Mouse (Mus musculus): ENCODE data around the gene Rnf180. TPM values are rescaled to one million over a fixed set of nuclear protein-coding genes. Genes with fewer than 3 reads are reported as not detected.

Rnf180 gene
- polyA plus RNA-seq, 1 experiment from 2014 or later = 7.0 TPM

DNA sequence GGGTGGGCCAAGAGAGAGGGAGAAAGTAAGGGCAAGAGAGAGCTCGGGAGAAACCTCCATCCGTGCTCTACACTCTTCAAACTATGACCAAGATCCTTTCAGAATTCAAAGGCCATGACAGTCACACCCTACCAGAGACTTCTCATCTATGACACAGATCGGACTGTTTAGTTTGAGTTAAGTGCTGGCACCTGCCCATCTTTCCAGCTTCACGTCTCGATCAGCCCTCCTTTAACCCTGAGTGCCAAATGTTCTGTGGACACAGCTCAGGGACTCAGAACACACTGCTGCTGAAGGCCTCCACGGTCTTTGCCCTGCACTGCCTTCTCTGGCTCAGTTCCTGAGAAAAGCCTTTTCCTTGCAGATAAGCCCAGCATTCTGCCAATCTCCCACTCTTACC lies 27.2 kb downstream of the Rnf180 start:
- ATAC-seq (ENCODE audit: insufficient read depth, low FRiP score, low TSS enrichment) = no peak

DNA sequence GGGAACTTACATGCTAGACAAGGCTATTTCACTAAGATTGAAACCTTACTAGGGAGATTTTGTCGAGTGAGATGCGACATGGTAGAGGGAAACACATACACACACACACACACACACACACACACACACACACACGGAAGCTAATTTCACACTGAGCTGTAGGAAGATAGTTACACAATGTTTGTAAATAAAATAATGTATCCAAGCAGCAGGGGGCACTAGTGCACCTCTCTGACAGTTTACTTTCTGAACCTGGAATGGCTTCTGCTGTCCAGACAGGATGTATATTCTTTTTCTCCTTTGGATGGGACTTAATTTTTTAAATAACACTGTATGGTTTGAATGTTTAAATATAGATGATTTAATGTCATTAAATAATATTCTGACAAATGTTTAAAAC lies 27.9 kb downstream of the Rnf180 start:
- Histone ChIP-seq H3K27me3 (ENCODE audit: control insufficient read depth, insufficient read depth, low read length) (no peaks in the 10 kb centered on the region), H3K4me2 (ENCODE audit: low read depth) (no peak overlapping the region), H3K4me1 (ENCODE audit: control insufficient read depth, insufficient read depth, low read length) (no peaks in the 10 kb centered on the region), H3K4me3 (ENCODE audit: low read depth, low read length) (no peak overlapping the region), H3K27ac (ENCODE audit: low read depth, low read length) (no peak overlapping the region), H3K9ac (ENCODE audit: low read length) (no peak overlapping the region), H3K9me3 (ENCODE audit: control insufficient read depth, low read length) (no peaks in the 10 kb centered on the region), H3K36me3 (ENCODE audit: control insufficient read depth, insufficient read depth, low read length) (no peaks in the 10 kb centered on the region)
- ATAC-seq (ENCODE audit: insufficient read depth, low FRiP score, low TSS enrichment) (no peak; the same call in 1 of the 2 replicates), DNase-seq (ENCODE audit: low spot score) (peak; percentile 33)
- WGBS = 74% methylated on average over 3 of the region's 3 CpGs

More for the DNA sequence above, 27.2 kb downstream of the Rnf180 start:
- H3K27ac ChIP-seq (ENCODE audit: low read depth, low read length) = no peak overlapping the region
- H3K4me2 ChIP-seq (ENCODE audit: low read depth) = no peak overlapping the region
- H3K36me3 ChIP-seq (ENCODE audit: control insufficient read depth, insufficient read depth, low read length) = no peaks in the 10 kb centered on the region
- DNase-seq (ENCODE audit: low spot score) = no peak
- H3K4me3 ChIP-seq (ENCODE audit: low read depth, low read length) = no peak overlapping the region
- H3K9me3 ChIP-seq (ENCODE audit: control insufficient read depth, low read length) = no peaks in the 10 kb centered on the region
- WGBS = 85% methylated on average over 6 of the region's 6 CpGs
- H3K27me3 ChIP-seq (ENCODE audit: control insufficient read depth, insufficient read depth, low read length) = no peaks in the 10 kb centered on the region
- H3K9ac ChIP-seq (ENCODE audit: low read length) = no peak overlapping the region
- H3K4me1 ChIP-seq (ENCODE audit: control insufficient read depth, insufficient read depth, low read length) = no peaks in the 10 kb centered on the region

DNA sequence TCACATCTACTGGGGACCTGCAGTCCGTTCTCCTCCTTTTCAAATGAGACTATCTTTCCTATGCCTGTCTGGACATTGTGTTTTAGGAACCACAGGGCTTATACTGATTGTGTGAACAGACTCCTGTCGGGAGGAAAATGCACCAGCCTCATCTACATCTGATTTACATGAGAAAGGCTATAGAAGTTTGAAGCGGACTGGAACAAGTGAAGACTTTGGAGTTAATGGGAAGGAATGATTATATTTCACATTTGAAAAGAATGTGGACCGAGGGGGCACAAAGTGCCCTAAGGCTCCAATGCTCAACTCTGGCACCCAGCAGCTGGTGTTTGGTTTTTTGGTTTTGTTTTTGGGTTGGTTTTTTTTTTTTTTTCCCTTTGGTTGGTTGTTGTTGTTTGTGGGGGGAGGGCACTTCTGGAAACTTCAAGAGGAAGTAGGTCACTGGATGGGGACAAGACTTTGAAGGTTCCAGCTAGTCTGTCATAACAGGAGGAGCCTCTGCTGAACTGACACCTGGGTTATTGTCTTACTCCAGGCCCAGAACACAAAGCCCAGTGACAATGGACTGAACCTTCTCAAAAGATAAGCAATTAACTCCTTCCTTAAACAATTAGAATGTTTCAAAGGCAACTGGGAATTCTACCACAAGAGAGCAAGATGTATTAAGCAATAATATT lies 37.7 kb downstream of the Rnf180 start:
- H3K9ac ChIP-seq (ENCODE audit: low read length) = no peak overlapping the region
- WGBS = 33% methylated on average over 4 of the region's 4 CpGs
- H3K9me3 ChIP-seq (ENCODE audit: control insufficient read depth, low read length) = no peaks in the 10 kb centered on the region
- no peaks in the 10 kb centered on the region for H3K36me3 ChIP-seq (ENCODE audit: control insufficient read depth, insufficient read depth, low read length)
- no peak overlapping the region for H3K4me3 ChIP-seq (ENCODE audit: low read depth, low read length)
- DNase-seq (ENCODE audit: low spot score) (peak; percentile 36), ATAC-seq (ENCODE audit: insufficient read depth, low FRiP score, low TSS enrichment) (peak; percentile 83)
- no peak overlapping the region for H3K27ac ChIP-seq (ENCODE audit: low read depth, low read length)
- 0 out of 2 replicates have a peak, but pooled peaks cover under 1% of the 10 kb centered on the region for H3K4me1 ChIP-seq (ENCODE audit: control insufficient read depth, insufficient read depth, low read length)
- no peak overlapping the region for H3K4me2 ChIP-seq (ENCODE audit: low read depth)
- H3K27me3 ChIP-seq (ENCODE audit: control insufficient read depth, insufficient read depth, low read length) = no peaks in the 10 kb centered on the region

DNA sequence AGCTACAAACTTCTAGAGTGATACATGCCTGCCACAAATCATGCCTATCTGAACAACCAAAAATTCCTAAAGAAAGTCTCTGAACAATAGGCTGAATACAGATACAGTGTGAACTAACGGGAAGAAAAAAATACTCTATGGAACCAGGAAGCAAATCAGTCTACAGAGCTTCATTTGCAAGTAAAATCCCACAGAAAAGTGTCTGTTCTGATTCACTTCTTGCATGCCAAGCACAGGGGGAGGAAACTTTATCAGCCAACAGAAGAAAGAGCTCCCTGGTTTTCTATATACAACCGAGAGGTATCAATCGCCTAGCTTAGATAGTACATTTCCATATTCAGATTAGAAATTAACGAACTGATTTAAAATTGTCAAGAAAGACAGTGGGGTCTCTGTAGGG lies 43.8 kb downstream of the Rnf180 start:
- Histone ChIP-seq H3K27ac (ENCODE audit: low read depth, low read length) (peak overlapping the region; percentile 69; the same call in 1 of the 2 replicates), H3K4me3 (ENCODE audit: low read depth, low read length) (no peak overlapping the region), H3K36me3 (ENCODE audit: control insufficient read depth, insufficient read depth, low read length) (no peaks in the 10 kb centered on the region), H3K9ac (ENCODE audit: low read length) (no peak overlapping the region), H3K27me3 (ENCODE audit: control insufficient read depth, insufficient read depth, low read length) (no peaks in the 10 kb centered on the region), H3K4me1 (ENCODE audit: control insufficient read depth, insufficient read depth, low read length) (0 out of 2 replicates have a peak, but pooled peaks cover 4% of the 10 kb centered on the region), H3K9me3 (ENCODE audit: control insufficient read depth, low read length) (no peaks in the 10 kb centered on the region), H3K4me2 (ENCODE audit: low read depth) (no peak overlapping the region; the same call in 1 of the 2 replicates)
- ATAC-seq (ENCODE audit: insufficient read depth, low FRiP score, low TSS enrichment) (0 out of 2 replicates have a peak, but pooled peaks have one; percentile 17), DNase-seq (ENCODE audit: low spot score) (no peak)
- WGBS = 51% methylated on average over 4 of the region's 4 CpGs

DNA sequence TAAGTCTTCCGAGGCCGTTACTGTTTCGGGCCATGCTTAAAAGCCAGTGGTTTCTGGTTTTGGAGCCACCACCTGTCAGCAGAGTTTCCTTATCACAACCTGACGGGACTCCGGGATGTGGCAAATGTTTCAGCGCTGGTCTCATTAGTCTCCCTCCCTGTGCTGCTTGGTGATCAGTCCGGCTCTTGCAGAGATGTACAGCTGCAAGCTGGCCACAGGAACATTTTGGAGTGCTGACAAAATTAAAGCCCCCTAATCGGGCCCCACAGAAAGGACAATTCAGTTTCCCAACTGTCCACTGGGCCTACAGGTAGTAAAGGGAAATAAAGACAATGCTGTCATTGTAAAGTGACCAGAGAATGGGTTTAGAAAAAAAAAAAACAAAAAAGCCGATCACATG lies 44.4 kb downstream of the Rnf180 start:
- Histone ChIP-seq H3K27me3 (ENCODE audit: control insufficient read depth, insufficient read depth, low read length) (no peaks in the 10 kb centered on the region), H3K9me3 (ENCODE audit: control insufficient read depth, low read length) (no peaks in the 10 kb centered on the region), H3K4me2 (ENCODE audit: low read depth) (no peak overlapping the region; the same call in 1 of the 2 replicates), H3K4me1 (ENCODE audit: control insufficient read depth, insufficient read depth, low read length) (0 out of 2 replicates have a peak, but pooled peaks cover 4% of the 10 kb centered on the region), H3K9ac (ENCODE audit: low read length) (peak overlapping the region; percentile 10; the same call in 1 of the 2 replicates), H3K36me3 (ENCODE audit: control insufficient read depth, insufficient read depth, low read length) (no peaks in the 10 kb centered on the region), H3K4me3 (ENCODE audit: low read depth, low read length) (no peak overlapping the region), H3K27ac (ENCODE audit: low read depth, low read length) (peak overlapping the region; percentile 69)
- ATAC-seq (ENCODE audit: insufficient read depth, low FRiP score, low TSS enrichment) (0 out of 2 replicates have a peak, but pooled peaks have one; percentile 33), DNase-seq (ENCODE audit: low spot score) (no peak)
- WGBS = 65% methylated on average over 9 of the region's 9 CpGs

DNA sequence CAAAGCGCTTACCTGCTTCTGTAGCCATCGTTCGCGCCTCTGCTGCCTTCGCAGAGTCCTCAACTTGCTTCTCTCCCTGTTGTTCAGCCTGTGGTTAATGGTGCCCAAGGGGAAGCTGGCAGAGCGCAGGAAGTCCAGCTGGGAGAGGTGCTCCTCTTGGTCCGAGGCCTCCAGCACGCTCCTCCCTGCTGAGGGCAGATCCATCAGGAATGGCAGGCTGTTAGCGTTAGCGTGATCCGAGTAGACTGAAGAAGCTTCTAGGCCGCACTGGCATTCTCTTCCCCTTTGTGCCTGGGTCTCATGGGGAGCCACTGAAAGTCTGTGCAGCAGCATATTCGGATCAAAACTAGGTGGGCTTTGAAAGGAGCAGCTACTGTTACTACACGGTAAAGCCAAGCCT lies 45.0 kb downstream of the Rnf180 start:
- H3K9ac ChIP-seq (ENCODE audit: low read length) = no peak overlapping the region
- no peak overlapping the region for H3K27ac ChIP-seq (ENCODE audit: low read depth, low read length)
- 0 out of 2 replicates have a peak, but pooled peaks cover 4% of the 10 kb centered on the region for H3K4me1 ChIP-seq (ENCODE audit: control insufficient read depth, insufficient read depth, low read length)
- H3K4me2 ChIP-seq (ENCODE audit: low read depth) = no peak overlapping the region
- no peak for DNase-seq (ENCODE audit: low spot score)
- H3K9me3 ChIP-seq (ENCODE audit: control insufficient read depth, low read length) = no peaks in the 10 kb centered on the region
- no peaks in the 10 kb centered on the region for H3K27me3 ChIP-seq (ENCODE audit: control insufficient read depth, insufficient read depth, low read length)
- no peak overlapping the region for H3K4me3 ChIP-seq (ENCODE audit: low read depth, low read length)
- no peak for ATAC-seq (ENCODE audit: insufficient read depth, low FRiP score, low TSS enrichment)
- 83% methylated on average over 14 of the region's 14 CpGs for WGBS
- no peaks in the 10 kb centered on the region for H3K36me3 ChIP-seq (ENCODE audit: control insufficient read depth, insufficient read depth, low read length)

DNA sequence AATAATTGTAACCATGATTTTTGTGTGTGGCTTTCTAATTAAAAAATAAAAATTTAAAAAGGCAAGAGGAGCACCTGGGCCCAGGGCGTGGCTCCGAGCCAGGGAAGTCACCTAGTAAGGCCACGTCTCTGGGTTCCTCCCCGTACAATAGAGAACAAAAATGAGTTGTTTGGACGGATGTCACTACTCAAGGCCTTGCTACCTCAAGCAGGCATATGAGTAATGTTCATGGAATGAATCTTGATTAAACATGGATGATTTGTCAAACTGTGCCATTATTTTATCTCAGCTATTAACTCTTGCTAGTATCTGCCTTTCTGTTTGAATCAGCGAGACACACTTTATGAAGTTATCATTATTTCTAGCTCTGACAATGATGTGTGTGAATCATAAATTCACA lies 46.9 kb downstream of the Rnf180 start:
- Histone ChIP-seq H3K4me2 (ENCODE audit: low read depth) (no peak overlapping the region), H3K27ac (ENCODE audit: low read depth, low read length) (no peak overlapping the region)
- 89% methylated on average over 6 of the region's 6 CpGs for WGBS

DNA sequence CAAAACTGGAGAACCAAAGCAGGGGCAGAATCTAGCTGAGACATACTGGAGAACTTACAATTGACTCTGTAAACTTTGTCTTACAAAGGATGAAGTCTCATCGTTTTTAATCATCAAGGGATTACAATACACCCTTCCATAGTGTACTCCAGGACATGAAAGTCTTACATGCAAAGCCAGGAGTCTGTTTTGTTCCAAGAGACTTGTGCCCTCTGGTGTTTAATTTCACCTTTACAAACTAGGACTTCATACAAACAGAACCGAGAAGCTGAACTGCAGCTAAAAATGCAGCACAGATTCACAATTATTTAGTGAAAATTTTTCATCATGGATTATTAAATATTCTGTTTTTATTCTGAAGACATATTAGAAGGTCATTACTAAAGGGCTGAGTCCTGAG lies 53.8 kb downstream of the Rnf180 start:
- no peaks in the 10 kb centered on the region for H3K4me1 ChIP-seq (ENCODE audit: control insufficient read depth, insufficient read depth, low read length)
- DNase-seq (ENCODE audit: low spot score) (no peak), ATAC-seq (ENCODE audit: insufficient read depth, low FRiP score, low TSS enrichment) (no peak)
- no peaks in the 10 kb centered on the region for H3K9me3 ChIP-seq (ENCODE audit: control insufficient read depth, low read length)
- H3K27me3 ChIP-seq (ENCODE audit: control insufficient read depth, insufficient read depth, low read length) = no peaks in the 10 kb centered on the region
- WGBS = 84% methylated on average over 2 of the region's 2 CpGs
- no peak overlapping the region for H3K9ac ChIP-seq (ENCODE audit: low read length)
- no peaks in the 10 kb centered on the region for H3K36me3 ChIP-seq (ENCODE audit: control insufficient read depth, insufficient read depth, low read length)
- no peak overlapping the region for H3K4me2 ChIP-seq (ENCODE audit: low read depth)
- no peak overlapping the region for H3K27ac ChIP-seq (ENCODE audit: low read depth, low read length)
- H3K4me3 ChIP-seq (ENCODE audit: low read depth, low read length) = no peak overlapping the region

More for the DNA sequence above, 46.9 kb downstream of the Rnf180 start:
- ATAC-seq (ENCODE audit: insufficient read depth, low FRiP score, low TSS enrichment) (no peak), DNase-seq (ENCODE audit: low spot score) (no peak)
- no peak overlapping the region for H3K4me3 ChIP-seq (ENCODE audit: low read depth, low read length)
- H3K9ac ChIP-seq (ENCODE audit: low read length) = no peak overlapping the region
- no peaks in the 10 kb centered on the region for H3K9me3 ChIP-seq (ENCODE audit: control insufficient read depth, low read length)
- H3K4me1 ChIP-seq (ENCODE audit: control insufficient read depth, insufficient read depth, low read length) = 0 out of 2 replicates have a peak, but pooled peaks cover 4% of the 10 kb centered on the region
- no peaks in the 10 kb centered on the region for H3K27me3 ChIP-seq (ENCODE audit: control insufficient read depth, insufficient read depth, low read length)
- no peaks in the 10 kb centered on the region for H3K36me3 ChIP-seq (ENCODE audit: control insufficient read depth, insufficient read depth, low read length)

DNA sequence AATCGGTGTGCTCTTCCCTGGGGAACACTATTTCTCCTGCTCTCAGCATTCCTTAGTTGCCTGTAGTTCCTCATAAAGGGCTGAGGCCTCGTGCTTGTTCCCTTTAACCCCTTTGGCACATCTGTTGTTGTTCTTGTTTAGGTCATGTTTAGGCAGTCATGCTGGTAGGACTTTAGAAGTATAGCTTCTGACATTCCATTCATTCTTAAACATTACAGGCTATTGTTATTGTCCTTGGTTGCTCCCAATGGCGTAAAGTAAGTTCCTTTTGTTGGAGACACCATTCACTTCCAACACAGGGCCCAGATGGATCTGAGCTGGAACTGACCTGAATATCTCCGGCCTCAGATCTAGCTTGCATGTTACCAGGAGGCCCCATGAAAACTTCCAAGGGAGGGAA lies 67.5 kb downstream of the Rnf180 start:
- H3K36me3 ChIP-seq (ENCODE audit: control insufficient read depth, insufficient read depth, low read length) = no peaks in the 10 kb centered on the region
- H3K27me3 ChIP-seq (ENCODE audit: control insufficient read depth, insufficient read depth, low read length) = no peaks in the 10 kb centered on the region
- no peak overlapping the region for H3K9ac ChIP-seq (ENCODE audit: low read length)
- no peak overlapping the region for H3K27ac ChIP-seq (ENCODE audit: low read depth, low read length)
- no peaks in the 10 kb centered on the region for H3K9me3 ChIP-seq (ENCODE audit: control insufficient read depth, low read length)
- no peak for DNase-seq (ENCODE audit: low spot score)
- no peak overlapping the region for H3K4me2 ChIP-seq (ENCODE audit: low read depth)
- H3K4me1 ChIP-seq (ENCODE audit: control insufficient read depth, insufficient read depth, low read length) = no peaks in the 10 kb centered on the region
- WGBS = 57% methylated on average over 4 of the region's 4 CpGs
- no peak overlapping the region for H3K4me3 ChIP-seq (ENCODE audit: low read depth, low read length)
- ATAC-seq (ENCODE audit: insufficient read depth, low FRiP score, low TSS enrichment) = no peak
